Mouse (Mus musculus): ENCODE measurements around the gene Slc48a1. TPM values are rescaled to one million over a fixed set of nuclear protein-coding genes. Genes with fewer than 3 reads are reported as not detected.
A peak's percentile ranks its signal among the peaks of the same experiment; 100 is the strongest.

Gene Slc48a1
- polyA plus RNA-seq, 2 experiments: 35.0 to 73.9 TPM

DNA sequence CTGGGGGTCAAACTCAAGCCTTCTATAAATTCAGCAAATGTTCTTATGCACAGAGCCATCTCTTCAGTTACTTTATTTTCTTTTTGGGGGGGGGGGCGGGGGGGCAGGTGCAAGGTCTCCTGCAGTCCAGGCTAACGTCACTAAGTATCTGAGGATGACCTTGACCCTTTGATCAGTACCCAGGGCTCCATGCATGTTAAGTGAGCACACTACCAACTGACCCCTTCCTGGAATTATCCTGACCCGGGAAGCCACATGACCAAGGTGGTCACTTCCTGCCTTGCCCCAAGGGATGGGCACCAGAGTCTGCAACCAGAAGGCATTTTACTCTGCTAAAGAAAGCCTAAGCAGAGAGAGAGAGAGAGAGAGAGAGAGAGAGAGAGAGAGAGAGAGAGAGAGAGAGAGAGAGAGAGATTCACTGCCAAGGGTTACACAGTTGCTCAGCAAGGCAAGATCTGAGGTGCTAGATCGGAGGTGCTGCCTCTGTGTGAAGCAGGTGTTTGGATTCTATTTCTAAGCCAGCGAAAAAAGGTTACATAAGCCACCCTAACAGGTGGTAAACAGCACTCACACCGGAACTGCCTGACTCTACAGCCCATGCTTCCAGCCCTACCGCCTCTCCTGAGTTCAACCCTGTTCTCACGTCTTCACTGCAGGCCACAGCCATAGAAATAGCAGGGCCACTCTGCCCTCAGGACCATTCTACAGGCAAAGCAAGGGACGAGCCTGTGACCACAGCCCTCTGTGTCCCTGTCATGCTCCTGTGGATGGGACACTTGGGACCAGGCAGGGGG is 14.9 kb upstream of the Slc48a1 start:
- Histone ChIP-seq H3K9me3 (ENCODE audit: control insufficient read depth, low read length) (no peaks in the 10 kb centered on the region), H3K27me3 (ENCODE audit: control insufficient read depth, insufficient read depth, low read length) (peaks cover 28% of the 10 kb centered on the region), H3K9ac (replicated peaks) (no peak overlapping the region), H3K36me3 (replicated peaks; ENCODE audit: control insufficient read depth, insufficient read depth, low read depth) (no peaks in the 10 kb centered on the region), H3K4me3 (ENCODE audit: insufficient read depth in 1 of 2, low read depth in 2 of 2, low read length in 2 of 2) (no peak overlapping the region), H3K4me1 (replicated peaks; ENCODE audit: control insufficient read depth in 2 of 2, insufficient read depth in 2 of 2, low read length in 1 of 2) (no peaks in the 10 kb centered on the region), H3K27ac (no peak overlapping the region), H3K4me2 (ENCODE audit: low read depth) (no peak overlapping the region)
- TF ChIP-seq CTCF (IDR thresholded peaks at IDR 0.05; ENCODE audit: low read depth): no peak
- TF ChIP-seq EP300 (IDR thresholded peaks at IDR 0.05; ENCODE audit: low read depth): no peak
- DNase-seq (ENCODE audit: low read depth in 3 of 3, low spot score in 3 of 3) (no peak), ATAC-seq (ENCODE audit: insufficient read depth) (no peak)
- 52% methylated on average over 9 of the region's 9 CpGs for WGBS (ENCODE audit: insufficient replicate concordance)

DNA sequence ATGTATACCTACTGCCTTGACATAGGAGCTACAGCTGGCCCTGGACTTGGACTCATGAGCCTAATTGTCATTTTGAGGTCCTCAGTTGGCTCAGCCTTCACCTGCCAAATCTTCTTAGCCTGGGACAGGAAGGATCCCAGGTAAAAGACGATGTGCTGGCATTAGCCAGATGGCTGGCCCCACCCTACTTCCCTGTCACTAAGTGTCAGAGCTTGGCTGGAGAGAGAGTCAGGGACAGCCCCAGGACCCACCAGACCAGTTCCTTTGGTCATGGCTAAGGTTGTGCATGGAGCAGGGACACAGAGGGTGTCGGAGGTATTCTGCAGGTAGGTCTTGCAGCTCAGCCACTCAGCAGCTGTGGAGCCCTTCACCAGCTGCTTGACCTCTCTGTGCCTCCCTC is 13.8 kb upstream of the Slc48a1 start:
- H3K27ac ChIP-seq: no peak overlapping the region
- peaks cover 30% of the 10 kb centered on the region for H3K27me3 ChIP-seq (ENCODE audit: control insufficient read depth, insufficient read depth, low read length)
- no peak for ATAC-seq (ENCODE audit: insufficient read depth)
- no peak overlapping the region for H3K4me3 ChIP-seq (ENCODE audit: insufficient read depth in 1 of 2, low read depth in 2 of 2, low read length in 2 of 2)
- H3K9me3 ChIP-seq (ENCODE audit: control insufficient read depth, low read length): no peaks in the 10 kb centered on the region
- H3K4me2 ChIP-seq (ENCODE audit: low read depth): no peak overlapping the region
- no peak overlapping the region for H3K9ac ChIP-seq (replicated peaks)
- DNase-seq (ENCODE audit: low read depth in 3 of 3, low spot score in 3 of 3): no peak
- no peaks in the 10 kb centered on the region for H3K4me1 ChIP-seq (replicated peaks; ENCODE audit: control insufficient read depth in 2 of 2, insufficient read depth in 2 of 2, low read length in 1 of 2)
- TF ChIP-seq EP300 (IDR thresholded peaks at IDR 0.05; ENCODE audit: low read depth): no peak
- no peak for TF ChIP-seq CTCF (IDR thresholded peaks at IDR 0.05; ENCODE audit: low read depth)
- H3K36me3 ChIP-seq (replicated peaks; ENCODE audit: control insufficient read depth, insufficient read depth, low read depth): no peaks in the 10 kb centered on the region
- 67% methylated on average over 2 of the region's 2 CpGs for whole genome bisulfite sequencing (ENCODE audit: insufficient replicate concordance)

DNA sequence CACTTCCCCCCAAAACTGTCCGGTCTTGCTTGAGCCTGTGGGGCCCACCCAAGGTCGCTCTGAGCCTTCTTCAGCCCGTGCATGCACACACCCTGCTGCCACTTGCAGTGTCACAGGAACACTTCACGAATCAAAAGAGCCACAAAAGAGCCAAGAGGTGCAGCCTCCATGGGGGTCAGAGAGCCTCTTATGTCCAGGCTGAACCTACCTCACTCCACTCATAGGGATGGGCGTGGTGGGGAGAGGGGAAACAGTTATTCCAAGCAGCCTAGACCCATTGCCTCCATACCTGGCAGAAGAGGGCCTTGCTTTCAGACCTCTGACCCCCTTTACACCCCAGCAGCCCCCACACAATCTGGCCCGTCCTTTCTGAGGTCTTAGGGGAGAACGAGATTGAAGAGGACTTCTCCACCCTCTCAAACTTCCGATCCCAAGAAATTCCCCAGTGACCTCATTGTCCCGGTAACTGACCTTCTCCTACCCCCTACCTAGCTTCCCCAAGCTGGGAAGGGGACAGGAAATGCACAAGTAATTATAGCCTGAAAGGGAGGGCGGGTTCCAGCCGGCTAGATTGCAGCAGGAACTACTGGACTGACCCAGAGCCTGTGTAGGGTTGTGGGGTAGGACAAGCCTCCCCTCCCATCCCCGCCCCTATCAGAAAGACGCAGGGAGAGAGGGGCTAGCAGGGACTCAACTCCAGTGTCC is 13.1 kb upstream of the Slc48a1 start:
- H3K27ac ChIP-seq: no peak overlapping the region
- peaks cover 37% of the 10 kb centered on the region for H3K27me3 ChIP-seq (ENCODE audit: control insufficient read depth, insufficient read depth, low read length)
- H3K4me2 ChIP-seq (ENCODE audit: low read depth): no peak overlapping the region
- no peaks in the 10 kb centered on the region for H3K4me1 ChIP-seq (replicated peaks; ENCODE audit: control insufficient read depth in 2 of 2, insufficient read depth in 2 of 2, low read length in 1 of 2)
- ATAC-seq (ENCODE audit: insufficient read depth) (no peak), DNase-seq (ENCODE audit: low read depth in 3 of 3, low spot score in 3 of 3) (no peak)
- H3K36me3 ChIP-seq (replicated peaks; ENCODE audit: control insufficient read depth, insufficient read depth, low read depth): no peaks in the 10 kb centered on the region
- WGBS (ENCODE audit: insufficient replicate concordance): 34% methylated on average over 13 of the region's 13 CpGs
- H3K4me3 ChIP-seq (ENCODE audit: insufficient read depth in 1 of 2, low read depth in 2 of 2, low read length in 2 of 2): no peak overlapping the region
- TF ChIP-seq EP300 (IDR thresholded peaks at IDR 0.05; ENCODE audit: low read depth) (no peak), CTCF (IDR thresholded peaks at IDR 0.05; ENCODE audit: low read depth) (no peak)
- no peak overlapping the region for H3K9ac ChIP-seq (replicated peaks)
- H3K9me3 ChIP-seq (ENCODE audit: control insufficient read depth, low read length): no peaks in the 10 kb centered on the region

DNA sequence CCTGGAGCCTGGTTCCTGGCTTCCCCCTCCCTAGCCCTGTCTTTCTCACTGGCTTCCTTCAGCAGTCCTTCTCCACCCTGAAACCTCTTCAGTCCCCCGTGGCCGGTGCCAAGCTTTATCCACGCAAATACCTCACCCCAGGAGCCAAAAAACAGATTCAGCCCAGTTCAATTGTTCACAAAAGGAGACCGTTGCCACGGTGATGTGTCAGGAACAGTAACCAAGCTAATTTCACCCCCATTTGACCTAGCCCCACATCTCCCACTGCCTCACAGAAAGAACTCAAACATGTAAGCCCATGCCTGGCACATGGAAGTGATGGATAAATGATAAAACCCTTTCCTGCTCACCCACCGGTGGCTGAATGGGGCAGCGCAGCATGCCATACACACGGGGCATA is 12.1 kb upstream of the Slc48a1 start:
- DNase-seq (ENCODE audit: low read depth in 3 of 3, low spot score in 3 of 3) (no peak), ATAC-seq (ENCODE audit: insufficient read depth) (no peak)
- TF ChIP-seq CTCF (IDR thresholded peaks at IDR 0.05; ENCODE audit: low read depth) (no peak), EP300 (IDR thresholded peaks at IDR 0.05; ENCODE audit: low read depth) (no peak)
- H3K27me3 ChIP-seq (ENCODE audit: control insufficient read depth, insufficient read depth, low read length): peaks cover 37% of the 10 kb centered on the region
- no peak overlapping the region for H3K9ac ChIP-seq (replicated peaks)
- no peak overlapping the region for H3K4me2 ChIP-seq (ENCODE audit: low read depth)
- WGBS (ENCODE audit: insufficient replicate concordance): 29% methylated on average over 8 of the region's 8 CpGs
- H3K4me1 ChIP-seq (replicated peaks; ENCODE audit: control insufficient read depth in 2 of 2, insufficient read depth in 2 of 2, low read length in 1 of 2): no peaks in the 10 kb centered on the region
- H3K9me3 ChIP-seq (ENCODE audit: control insufficient read depth, low read length): no peaks in the 10 kb centered on the region
- no peak overlapping the region for H3K4me3 ChIP-seq (ENCODE audit: insufficient read depth in 1 of 2, low read depth in 2 of 2, low read length in 2 of 2)
- no peaks in the 10 kb centered on the region for H3K36me3 ChIP-seq (replicated peaks; ENCODE audit: control insufficient read depth, insufficient read depth, low read depth)
- no peak overlapping the region for H3K27ac ChIP-seq

DNA sequence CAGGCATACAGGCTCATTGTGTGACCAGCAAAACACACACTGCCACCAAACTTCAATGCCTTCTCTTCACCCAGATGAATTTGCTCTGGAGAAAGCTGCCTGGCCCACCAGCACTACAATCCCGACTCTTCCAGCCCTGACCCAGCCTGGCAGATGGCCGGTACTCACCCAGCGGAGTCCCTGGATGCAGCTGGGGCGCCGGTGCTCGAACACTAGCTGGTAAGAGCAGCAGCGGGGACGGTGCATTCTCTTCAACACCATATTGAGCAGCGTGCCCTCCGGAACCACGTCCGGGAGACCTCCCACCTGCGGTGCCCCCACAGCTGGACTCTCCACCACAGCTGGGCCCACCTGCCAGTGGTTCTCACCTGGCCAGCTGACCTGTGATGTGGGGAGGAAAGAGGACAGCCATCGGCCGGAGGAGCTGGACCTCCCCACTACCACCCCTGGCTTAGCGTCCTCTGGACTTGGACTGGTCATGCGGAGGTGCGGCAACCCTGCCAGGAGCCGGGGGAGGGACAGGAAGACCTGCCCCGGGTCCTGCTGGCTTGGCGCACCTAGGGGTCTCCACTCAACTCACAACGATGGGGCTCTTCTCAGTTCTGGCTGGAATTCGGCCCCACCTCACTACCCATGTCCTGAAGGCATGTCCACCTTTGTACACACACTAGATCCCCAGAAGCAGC is 11.6 kb upstream of the Slc48a1 start:
- no peaks in the 10 kb centered on the region for H3K9me3 ChIP-seq (ENCODE audit: control insufficient read depth, low read length)
- TF ChIP-seq EP300 (IDR thresholded peaks at IDR 0.05; ENCODE audit: low read depth) (no peak), CTCF (IDR thresholded peaks at IDR 0.05; ENCODE audit: low read depth) (no peak)
- peak overlapping the region; percentile 66; the same call in 1 of the 2 replicates for H3K4me2 ChIP-seq (ENCODE audit: low read depth)
- no peak overlapping the region for H3K9ac ChIP-seq (replicated peaks)
- no peak for DNase-seq (ENCODE audit: low read depth in 3 of 3, low spot score in 3 of 3)
- WGBS (ENCODE audit: insufficient replicate concordance): 10% methylated on average over 23 of the region's 23 CpGs
- H3K27me3 ChIP-seq (ENCODE audit: control insufficient read depth, insufficient read depth, low read length): peaks cover 37% of the 10 kb centered on the region
- no peak for ATAC-seq (ENCODE audit: insufficient read depth)
- H3K27ac ChIP-seq: no peak overlapping the region
- no peaks in the 10 kb centered on the region for H3K4me1 ChIP-seq (replicated peaks; ENCODE audit: control insufficient read depth in 2 of 2, insufficient read depth in 2 of 2, low read length in 1 of 2)
- H3K36me3 ChIP-seq (replicated peaks; ENCODE audit: control insufficient read depth, insufficient read depth, low read depth): no peaks in the 10 kb centered on the region
- peak overlapping the region; percentile 28 to 30; a peak in 3 of 4 replicates for H3K4me3 ChIP-seq (ENCODE audit: insufficient read depth in 1 of 2, low read depth in 2 of 2, low read length in 2 of 2)

Data from liver, embryonic 14.5 days (tissue).